ENCODE assay signal across 9 mouse cellular contexts in the genomic region with DNA sequence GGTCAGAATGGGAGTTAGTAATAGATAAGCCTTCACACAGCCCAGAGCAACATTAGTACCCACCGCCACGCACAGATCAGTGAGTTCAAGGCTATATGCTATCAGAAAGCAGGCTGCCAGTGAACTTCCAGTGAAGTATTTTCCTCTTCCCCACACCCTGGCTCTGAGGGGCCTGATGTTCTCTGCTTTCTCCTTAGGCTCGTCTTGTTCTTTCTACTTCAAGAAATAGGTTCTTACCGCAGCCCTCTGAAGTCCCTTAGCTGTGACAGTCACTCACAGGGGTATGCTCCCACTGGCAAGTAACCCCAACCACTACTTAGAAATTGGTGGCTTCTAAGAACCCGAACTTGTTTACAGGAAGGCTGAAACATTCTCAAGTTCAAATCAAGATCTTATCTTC. TPM values are rescaled to one million over a fixed set of nuclear protein-coding genes. Genes with fewer than 3 reads are reported as not detected.
A peak's percentile ranks its signal among the peaks of the same experiment; 100 is the strongest.
DNase-seq lines count a peak whose midpoint lies in the region; ATAC-seq and TF ChIP-seq lines count a peak whose summit lies in the region.
"Had no signal": no experiment of that assay in that cellular context is flagged by ENCODE, and none has a peak within 500 bp of the region (broad histone marks: within the 10 kb centered on the region; RNA-seq: fewer than 3 reads in every experiment).

No protein-coding gene starts in this region.

- DNase-seq in heart, adult 9 months (ENCODE audit: low spot score in 2 of 2), result no peak
- DNase-seq in thymus, postnatal 0 days (ENCODE audit: low spot score), result peak; percentile 72
- DNase-seq in thymus, postnatal 36 days, result no peak
- no peak for DNase-seq in limb, embryonic 11.5 days (ENCODE audit: low spot score)
- DNase-seq in stomach, postnatal 0 days (ENCODE audit: low spot score), result no peak
- no peak for DNase-seq in gastrocnemius, adult 8-10 months (ENCODE audit: low spot score in 2 of 2)
- DNase-seq in left cerebral cortex, adult 11 months (ENCODE audit: low spot score), result no peak
- DNase-seq: heart, postnatal 4 days had no signal

- no peaks in the 10 kb centered on the region for H3K36me3 ChIP-seq in heart, embryonic 16.5 days (ENCODE audit: control insufficient read depth, insufficient read depth)
- no peaks in the 10 kb centered on the region; the same call in 1 of the 2 replicates for H3K36me3 ChIP-seq in limb, embryonic 11.5 days (ENCODE audit: control insufficient read depth, insufficient read depth, low read length)
- no peaks in the 10 kb centered on the region for H3K36me3 ChIP-seq in stomach, postnatal 0 days (ENCODE audit: control insufficient read depth, insufficient read depth, low read length)

- H3K27ac ChIP-seq in heart, embryonic 16.5 days (ENCODE audit: low read length), result peak overlapping the region; percentile 43; the same call in 1 of the 2 replicates
- H3K27ac ChIP-seq in limb, embryonic 11.5 days (replicated peaks; ENCODE audit: low read depth, low read length), result peak overlapping the region; percentile 72
- peak overlapping the region; percentile 65 for H3K27ac ChIP-seq in stomach, postnatal 0 days (replicated peaks)

- H3K4me3 ChIP-seq in heart, embryonic 16.5 days (ENCODE audit: low read length), result no peak overlapping the region
- no peak overlapping the region for H3K4me3 ChIP-seq in limb, embryonic 11.5 days (ENCODE audit: low read depth, low read length)
- no peak overlapping the region for H3K4me3 ChIP-seq in stomach, postnatal 0 days (ENCODE audit: low read depth, low read length)

- no peaks in the 10 kb centered on the region for H3K9me3 ChIP-seq in heart, embryonic 16.5 days (replicated peaks; ENCODE audit: control insufficient read depth, low read length)
- no peaks in the 10 kb centered on the region for H3K9me3 ChIP-seq in limb, embryonic 11.5 days (ENCODE audit: control insufficient read depth, low read length)
- no peaks in the 10 kb centered on the region for H3K9me3 ChIP-seq in stomach, postnatal 0 days (ENCODE audit: control insufficient read depth, low read length)

- 59% methylated on average over 5 of the region's 5 CpGs for WGBS in heart, embryonic 16.5 days
- WGBS in limb, embryonic 11.5 days, result 49% methylated on average over 5 of the region's 5 CpGs
- 66% methylated on average over 5 of the region's 5 CpGs for WGBS in stomach, postnatal 0 days

- no peak for TF ChIP-seq CTCF in stomach, postnatal 0 days (IDR thresholded peaks at IDR 0.05; ENCODE audit: low read depth)

- no peak for TF ChIP-seq EP300 in stomach, postnatal 0 days (optimal IDR thresholded peaks at IDR 0.05)

- peak overlapping the region; percentile 98 for H3K4me2 ChIP-seq in heart, embryonic 16.5 days (ENCODE audit: low read depth, low read length)
- H3K4me2 ChIP-seq in limb, embryonic 11.5 days (ENCODE audit: low read depth, severe bottlenecking), result peak overlapping the region; percentile 43
- H3K4me2 ChIP-seq in stomach, postnatal 0 days (replicated peaks; ENCODE audit: low read depth), result no peak overlapping the region

- H3K9ac ChIP-seq in heart, embryonic 16.5 days (ENCODE audit: low read length), result no peak overlapping the region
- H3K9ac ChIP-seq in limb, embryonic 11.5 days (ENCODE audit: low read length), result no peak overlapping the region
- H3K9ac ChIP-seq in stomach, postnatal 0 days (ENCODE audit: low read length), result no peak overlapping the region

- peaks cover 43% of the 10 kb centered on the region for H3K4me1 ChIP-seq in heart, embryonic 16.5 days (ENCODE audit: control insufficient read depth, insufficient read depth, low read length)
- H3K4me1 ChIP-seq in limb, embryonic 11.5 days (ENCODE audit: control insufficient read depth, insufficient read depth, low read length), result peaks cover 16% of the 10 kb centered on the region
- H3K4me1 ChIP-seq in stomach, postnatal 0 days (replicated peaks; ENCODE audit: control insufficient read depth, insufficient read depth), result peaks cover 7% of the 10 kb centered on the region; the same call in 1 of the 2 replicates

- ATAC-seq in heart, embryonic 16.5 days (replicated peaks; ENCODE audit: extremely low read depth, insufficient read depth, low FRiP score), result no peak
- no peak for ATAC-seq in limb, embryonic 11.5 days (ENCODE audit: insufficient number of reproducible peaks, low FRiP score, low TSS enrichment, low read depth)
- no peak for ATAC-seq in stomach, postnatal 0 days (ENCODE audit: low FRiP score, low TSS enrichment)

- 0 out of 2 replicates have a peak, but pooled peaks cover 3% of the 10 kb centered on the region for H3K27me3 ChIP-seq in heart, embryonic 16.5 days (ENCODE audit: control insufficient read depth, insufficient read depth, low read length)
- H3K27me3 ChIP-seq in limb, embryonic 11.5 days (ENCODE audit: control insufficient read depth, insufficient read depth, low read length), result no peaks in the 10 kb centered on the region
- H3K27me3 ChIP-seq in stomach, postnatal 0 days (ENCODE audit: control insufficient read depth, insufficient read depth, low read length), result no peaks in the 10 kb centered on the region

RNA-seq across cellular contexts. Expression of a gene that starts 2.8 kb away (rescaled TPM):
- polyA plus RNA-seq in heart, embryonic 16.5 days (2015; fragmentation: Nextera tagmentation; extraction: Ambion mirVana), result 25.8 and 26.4 TPM in 2 replicates
- polyA plus RNA-seq in thymus, postnatal 0 days (2015; fragmentation: Nextera tagmentation; extraction: Ambion mirVana), result 20.3 and 20.7 TPM in 2 replicates
- 26.7 and 33.4 TPM in 2 replicates for polyA plus RNA-seq in limb, embryonic 11.5 days (2014; fragmentation: Nextera tagmentation; extraction: Ambion mirVana)
- 9.9 and 10.9 TPM in 2 replicates for polyA plus RNA-seq in stomach, postnatal 0 days (2015; fragmentation: Nextera tagmentation; extraction: Ambion mirVana)
- total RNA-seq in gastrocnemius, adult 8-10 months (2022), result 10 to 100 TPM; 38.1 to 56.9 (median 50.0) TPM
